Mouse (Mus musculus) lung, postnatal 4 days (tissue): Measurements from ENCODE around the gene Zfp800.

ENCODE experiments used
- DNase-seq, 2 experiments: peaks; one replicate each; pipeline ENCODE4 v3.0.0; 2021

The Zfp800 gene

GRCm38 (mm10) chr6:28308929-28309328 is 88.9 kb downstream of the Zfp800 start:
- no peak for DNase-seq

- DNase-seq: no peak
These were observed 91.1 kb downstream of the Zfp800 start for GRCm38 (mm10) chr6:28306702-28307101.

GRCm38 (mm10) chr6:28296306-28296705 is 101.5 kb downstream of the Zfp800 start:
- no peak for DNase-seq

DNA sequence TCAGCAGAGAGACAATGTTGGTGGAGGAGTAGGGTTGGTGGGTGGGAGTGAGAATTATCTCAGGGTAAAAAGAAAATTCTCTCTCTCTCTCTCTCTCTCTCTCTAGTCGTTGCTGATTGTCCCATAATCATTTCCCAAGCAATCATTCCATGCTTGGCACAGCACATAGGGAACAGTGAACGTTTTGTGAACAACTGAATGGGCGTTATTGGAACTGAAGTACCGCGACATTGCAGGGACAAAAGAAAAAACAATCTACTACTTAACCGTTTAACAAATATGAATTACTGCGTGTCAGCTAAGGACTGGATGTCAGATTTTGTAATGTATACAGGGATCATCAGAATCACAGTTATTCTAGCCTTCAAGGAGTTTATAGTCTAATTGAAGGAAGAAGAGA is 102.2 kb downstream of the Zfp800 start:
- DNase-seq: no peak

- no peak for DNase-seq
These were observed 105.0 kb downstream of the Zfp800 start for GRCm38 (mm10) chr6:28292810-28293209.

DNA sequence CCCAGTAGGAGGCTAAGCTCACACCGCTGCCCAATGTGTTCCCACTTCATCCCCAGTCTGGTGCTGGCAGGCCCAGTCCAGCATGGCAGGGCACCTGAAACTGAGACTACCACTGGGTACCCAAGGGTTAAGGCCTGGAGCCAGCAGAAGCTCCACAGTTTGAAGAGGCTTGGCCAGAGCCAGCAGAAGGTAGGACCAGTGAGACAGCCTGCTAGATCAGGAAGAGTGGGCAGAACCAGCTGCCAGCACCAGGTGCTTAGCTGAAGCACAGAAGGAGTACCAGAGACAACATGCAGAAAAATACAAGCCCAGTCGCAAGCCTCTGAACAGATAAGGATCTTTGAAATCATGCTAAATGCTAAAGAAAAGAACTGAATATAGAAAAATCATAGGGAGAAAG is 117.9 kb downstream of the Zfp800 start:
- no peak for DNase-seq

GRCm38 (mm10) chr6:28262198-28262621 is 135.6 kb downstream of the Zfp800 start:
- DNase-seq: no peak

GRCm38 (mm10) chr6:28261307-28262197 is 136.3 kb downstream of the Zfp800 start:
- DNase-seq: peak; percentile 92 to 95

GRCm38 (mm10) chr6:28260425-28261191 is 137.2 kb downstream of the Zfp800 start:
- DNase-seq: peak; percentile 39 to 60

- DNase-seq: no peak
These were observed 138.1 kb downstream of the Zfp800 start for GRCm38 (mm10) chr6:28259750-28260149.

DNA sequence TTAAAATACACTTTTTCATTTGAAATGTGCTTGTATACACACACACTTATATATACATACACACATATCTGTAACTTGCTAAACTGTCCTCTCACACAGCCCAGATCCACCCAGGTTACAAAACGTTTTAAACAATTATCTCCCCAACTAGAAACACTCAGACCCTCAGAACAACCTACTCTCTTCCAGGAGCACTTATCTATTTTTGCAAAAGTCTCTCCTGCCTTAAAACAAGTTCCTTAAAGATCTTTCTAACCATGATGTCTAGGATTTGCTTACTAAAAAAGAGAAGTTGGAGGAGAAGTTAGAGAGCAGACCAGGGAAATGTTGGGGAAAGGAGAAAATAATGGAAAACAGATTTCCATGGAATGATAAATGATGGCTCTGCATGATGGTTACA is 139.4 kb downstream of the Zfp800 start:
- no peak for DNase-seq

DNA sequence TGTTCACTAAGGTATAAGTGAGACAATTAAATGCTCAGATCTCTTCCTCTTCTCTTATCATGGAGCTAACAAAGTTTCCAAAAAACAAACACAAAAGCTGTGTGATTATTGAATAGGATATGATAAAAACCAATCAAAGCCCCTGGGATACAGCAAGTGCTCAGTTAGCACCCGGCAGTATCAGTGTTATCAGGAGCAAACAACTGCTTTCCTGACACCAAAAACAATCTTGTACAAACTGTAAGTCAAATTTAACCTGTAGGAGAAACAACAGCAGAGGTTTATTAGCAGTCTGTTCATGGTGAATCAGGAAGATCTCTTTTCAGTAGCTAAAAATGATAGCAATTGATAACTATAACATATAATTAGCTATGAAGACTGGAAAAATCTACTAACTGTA is 140.0 kb downstream of the Zfp800 start:
- no peak for DNase-seq

GRCm38 (mm10) chr6:28252790-28253189 is 145.0 kb downstream of the Zfp800 start:
- DNase-seq: no peak

DNA sequence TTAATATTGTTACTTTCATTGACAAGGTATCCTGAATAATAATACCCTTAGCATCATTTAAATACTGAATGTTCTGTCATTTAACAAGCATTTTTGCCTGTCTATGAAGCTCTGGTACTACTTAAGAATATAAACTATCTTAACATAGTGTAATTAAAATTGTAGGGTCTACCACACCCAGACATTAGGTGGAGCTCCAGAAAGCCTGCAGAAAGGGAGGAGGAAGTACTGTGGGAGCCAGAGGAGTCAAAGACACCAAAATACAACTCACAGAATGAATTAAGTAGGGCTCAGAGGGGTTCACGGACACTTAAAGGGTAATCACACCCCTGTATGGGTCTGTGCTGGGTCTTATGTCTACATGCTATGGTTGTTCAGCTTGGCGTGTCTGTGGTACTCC is 149.6 kb downstream of the Zfp800 start:
- DNase-seq: no peak

- no peak for DNase-seq
These were observed 165.0 kb downstream of the Zfp800 start for GRCm38 (mm10) chr6:28232618-28233361.

DNA sequence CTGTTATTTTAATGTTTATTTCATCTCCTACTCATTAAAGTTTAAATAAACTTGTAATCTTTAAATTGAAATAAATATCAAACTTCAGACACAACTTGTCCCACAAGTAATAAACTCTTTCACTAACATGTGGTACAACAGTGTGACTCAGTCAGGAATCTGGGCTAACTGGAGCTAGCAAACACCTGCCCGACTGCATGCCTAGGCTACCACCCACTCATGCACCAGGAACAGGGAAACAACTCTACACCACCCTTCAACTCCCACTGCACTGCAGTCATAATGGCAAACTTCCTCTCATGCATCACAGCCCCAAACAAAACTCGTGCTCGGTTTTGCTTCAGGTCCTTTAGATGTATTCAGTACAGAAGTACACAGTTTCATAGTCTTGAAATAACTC is 169.7 kb downstream of the Zfp800 start:
- no peak for DNase-seq

GRCm38 (mm10) chr6:28221017-28221416 is 176.8 kb downstream of the Zfp800 start:
- DNase-seq: no peak

- no peak for DNase-seq
These were observed 179.4 kb downstream of the Zfp800 start for GRCm38 (mm10) chr6:28218386-28218785.

DNA sequence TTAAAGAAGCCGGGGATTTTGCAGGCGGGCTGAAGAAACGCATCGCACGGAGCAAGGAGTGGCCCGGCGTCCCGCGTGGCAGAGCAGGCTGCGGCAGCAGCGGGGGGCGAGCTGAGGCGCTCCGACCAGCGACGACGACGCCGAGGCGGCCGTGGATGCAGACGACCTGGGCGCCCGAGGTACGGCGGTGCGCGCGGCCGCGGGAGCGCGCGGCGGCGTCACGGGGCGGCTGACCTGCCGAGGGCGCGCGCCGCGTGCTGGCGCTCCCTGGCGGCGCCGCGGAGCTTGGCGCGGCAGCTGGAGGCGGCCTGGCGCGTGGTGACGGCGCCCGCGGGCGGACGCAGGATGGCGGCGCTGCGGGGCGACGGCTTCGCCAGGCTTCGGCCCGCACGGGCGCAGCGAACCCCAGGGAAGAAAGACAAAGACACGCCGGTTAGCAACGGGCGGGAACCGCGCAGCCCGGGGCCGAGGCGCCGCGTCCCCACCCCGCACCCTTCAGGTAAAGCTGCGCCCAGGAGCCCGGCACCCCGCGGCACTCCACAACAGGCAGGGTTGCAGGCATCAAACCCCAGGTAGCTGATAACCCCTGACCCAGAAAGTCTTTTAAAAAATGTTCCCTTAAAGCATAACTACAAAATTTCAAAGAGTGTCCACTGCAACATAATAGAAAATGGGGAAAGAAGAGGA is 182.4 kb downstream of the Zfp800 start:
- DNase-seq: peak; percentile 62 to 84

- no peak for DNase-seq
These were observed 183.0 kb downstream of the Zfp800 start for GRCm38 (mm10) chr6:28214658-28215267.

- no peak for DNase-seq
These were observed 194.4 kb downstream of the Zfp800 start for GRCm38 (mm10) chr6:28203454-28203853.

DNA sequence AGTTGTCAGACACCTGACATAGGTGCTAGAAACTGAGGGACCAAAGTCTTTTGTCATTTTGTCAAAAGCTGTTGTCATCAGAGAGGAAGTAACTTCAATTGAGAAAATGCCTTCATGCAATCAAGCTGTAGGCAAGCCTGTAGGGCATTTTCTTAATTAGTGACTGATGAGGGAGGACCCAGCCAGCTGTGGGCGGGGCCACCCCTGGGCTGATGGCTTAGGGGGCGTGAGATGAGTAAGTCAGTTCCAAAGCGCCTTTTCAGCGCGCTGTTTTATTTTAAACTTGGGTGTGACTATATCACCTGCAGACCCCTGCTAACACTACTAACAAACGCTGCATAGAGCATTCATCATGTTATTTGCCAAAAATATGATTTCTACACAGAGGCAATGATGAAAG is 195.0 kb downstream of the Zfp800 start:
- DNase-seq: no peak
